Mouse (Mus musculus) kidney, postnatal 0 days (tissue): Measurements from ENCODE around the gene Camkv. TPM values are rescaled to one million over a fixed set of nuclear protein-coding genes. Genes with fewer than 3 reads are reported as not detected.
A peak's percentile ranks its signal among the peaks of the same experiment; 100 is the strongest.

ENCODE experiments used
- ATAC-seq: fragments of 200-750 bp; cut with Nextera tagmentation; replicated peaks from 2 replicates; pipeline ENCODE4 v1.8.0; 2017; ENCODE audit warnings: low read depth, moderate number of reproducible peaks, moderate TSS enrichment, moderate library complexity; ENCODE audit not compliant: low FRiP score
- DNase-seq: peaks from one replicate; pipeline ENCODE4 v3.0.0-alpha.2; 2016; ENCODE audit warnings: low spot score
- H3K27ac ChIP-seq: fragments of 300-500 bp; sonication (generic); 2 replicates; pipeline ENCODE4 v1.5.1; 2014; ENCODE audit warnings: mild to moderate bottlenecking
- H3K27me3 ChIP-seq: fragments of 300-500 bp; sonication (generic); 2 replicates; pipeline ENCODE4 v1.6.1; 2014; ENCODE audit warnings: low read length, mixed read lengths; ENCODE audit not compliant: insufficient read depth
- H3K36me3 ChIP-seq: fragments of 300-500 bp; sonication (generic); 2 replicates; pipeline ENCODE4 v1.6.1; 2014; ENCODE audit warnings: low read length, mixed read lengths; ENCODE audit not compliant: insufficient read depth
- H3K4me1 ChIP-seq: fragments of 300-500 bp; sonication (generic); replicated peaks from 2 replicates; pipeline ENCODE4 v1.6.1; 2014; ENCODE audit warnings: antibody characterized with exemption, low read length, mixed read lengths; ENCODE audit not compliant: insufficient read depth
- H3K4me2 ChIP-seq: fragments of 300-500 bp; sonication (generic); 2 replicates; pipeline ENCODE4 v1.6.1; 2014; ENCODE audit warnings: mild to moderate bottlenecking, low read length, moderate library complexity, mixed read lengths
- H3K4me3 ChIP-seq: fragments of 300-500 bp; sonication (generic); replicated peaks from 2 replicates; pipeline ENCODE4 v1.5.1; 2014; ENCODE audit warnings: low read depth, low read length
- H3K9ac ChIP-seq: fragments of 300-500 bp; sonication (generic); 2 replicates; pipeline ENCODE4 v1.6.1; 2014; ENCODE audit warnings: low read depth, low read length
- H3K9me3 ChIP-seq: fragments of 300-500 bp; sonication (generic); replicated peaks from 2 replicates; pipeline ENCODE4 v1.6.1; 2016; ENCODE audit warnings: low read length, inconsistent platforms, mixed read lengths
- CTCF ChIP-seq: IDR thresholded peaks from 2 replicates; pipeline ENCODE4 v1.5.1; 2016; ENCODE audit warnings: antibody characterized with exemption, low read depth, mild to moderate bottlenecking, moderate library complexity
- WGBS: fragments of 180-500 bp; shearing (Covaris S2); extraction: QIAGEN DNeasy Blood & Tissue Kit; methylation state at CpG from one replicate; pipeline ENCODE4 v1.1.7; 2014; 5-methylcytosine and 5-hydroxymethylcytosine counted together
- polyA plus RNA-seq: library from polyadenylated mRNA; unstranded; fragments of >200 nt; fragmentation: Nextera tagmentation; extraction: Ambion mirVana; gene quantifications from 2 replicates; pipeline ENCODE4 v1.2.1, GENCODE M21; 2015

Gene Camkv
- polyA plus RNA-seq, 1 experiment from 2014 or later: 0.95 TPM

DNA sequence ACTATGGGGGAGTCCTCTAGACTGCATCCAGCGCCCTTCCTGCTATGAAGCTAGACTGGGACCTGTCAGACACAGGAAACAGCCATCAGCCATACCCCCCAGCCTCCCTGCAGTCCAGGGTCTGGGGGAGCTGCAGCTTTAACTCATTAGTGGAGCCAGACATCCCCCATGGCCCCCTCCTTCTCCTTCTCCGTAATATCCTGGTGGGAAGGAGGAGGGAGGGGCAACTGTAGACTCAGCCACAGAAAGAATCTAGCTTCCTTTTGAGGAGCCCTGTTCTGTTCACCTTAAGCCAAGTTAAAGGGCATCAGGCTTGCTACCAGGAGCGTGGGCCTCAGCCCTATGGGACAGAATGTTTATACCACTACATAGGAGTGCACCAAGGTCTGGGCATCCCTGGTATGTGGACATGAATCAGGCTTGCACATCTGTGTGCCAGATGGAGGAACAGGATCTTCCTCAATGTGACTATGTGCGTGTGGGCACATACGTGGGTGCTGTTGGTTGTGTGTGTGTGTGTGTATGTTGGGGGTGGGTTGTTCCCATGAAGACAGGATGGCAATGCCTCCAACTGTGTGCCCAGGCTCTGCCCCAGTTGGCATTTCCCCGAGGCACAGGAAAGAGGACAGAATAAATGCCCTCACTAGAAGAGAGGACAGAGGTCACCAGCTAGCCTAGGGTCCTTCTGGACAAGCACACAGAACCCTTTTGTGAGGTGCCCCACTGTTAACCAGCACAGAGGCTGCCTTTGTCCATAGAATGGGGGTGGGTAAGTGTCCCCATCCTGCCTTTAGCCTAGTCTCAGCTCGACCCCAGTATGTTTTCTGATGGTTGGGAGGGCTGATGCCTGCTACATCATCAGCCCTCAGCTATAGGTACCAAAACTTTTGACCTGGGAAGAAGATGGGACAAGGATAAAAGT is 46.5 kb downstream of the Camkv start:
- WGBS: 31% methylated on average over 7 of the region's 7 CpGs
- peak overlapping the region; percentile 55 for H3K9ac ChIP-seq
- H3K4me3 ChIP-seq: no peak overlapping the region
- H3K4me2 ChIP-seq: peak overlapping the region; percentile 82
- peak overlapping the region; percentile 98 for H3K27ac ChIP-seq
- H3K36me3 ChIP-seq: no peaks in the 10 kb centered on the region
- no peaks in the 10 kb centered on the region for H3K9me3 ChIP-seq
- peaks cover 22% of the 10 kb centered on the region for H3K4me1 ChIP-seq
- peak; percentile 29; the same call in 1 of the 2 replicates for ATAC-seq
- TF ChIP-seq CTCF: no peak
- H3K27me3 ChIP-seq: no peaks in the 10 kb centered on the region
- DNase-seq: peak; percentile 93

DNA sequence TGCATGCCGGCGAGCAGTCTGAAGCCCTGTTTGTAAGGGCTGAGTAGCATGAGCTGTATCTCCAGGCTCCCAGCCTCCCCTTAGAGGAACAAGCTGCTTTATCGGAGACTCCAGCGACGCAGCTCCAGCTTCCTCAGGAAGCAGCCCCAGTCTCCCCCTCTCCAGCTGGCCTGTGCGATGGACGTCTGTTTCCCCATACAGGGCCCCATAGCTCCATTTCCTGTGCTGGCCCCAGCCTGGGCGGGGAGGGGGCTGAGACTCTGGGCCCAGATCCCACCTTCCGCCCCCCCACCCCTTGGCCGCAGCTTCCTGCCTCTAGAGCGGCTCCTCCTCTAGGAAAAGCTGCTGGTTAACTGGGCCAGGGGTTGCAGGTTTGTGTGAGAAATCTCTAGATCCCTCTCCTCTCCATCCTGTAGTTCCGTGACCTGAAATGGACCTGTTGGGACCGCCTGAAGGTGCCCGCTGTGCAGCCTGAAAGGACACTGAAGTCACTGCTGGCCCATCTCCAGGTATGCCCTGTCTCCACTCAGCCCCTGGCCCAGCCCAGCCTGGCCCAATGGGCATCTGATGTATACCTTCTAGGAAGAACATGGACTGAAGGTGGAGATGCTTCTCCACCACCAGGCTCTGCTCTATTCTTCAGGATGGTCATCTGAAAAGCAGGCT is 47.3 kb downstream of the Camkv start, which contains the start of gene Gm20661:
Gm20661 (plus strand) TSS at position 378 of the 666 bp plus-strand sequence.
- 14% methylated on average over 14 of the region's 14 CpGs for WGBS
- Histone ChIP-seq H3K9me3 (no peaks in the 10 kb centered on the region), H3K27me3 (no peaks in the 10 kb centered on the region), H3K36me3 (no peaks in the 10 kb centered on the region), H3K4me2 (peak within 1 kb of the TSS; percentile 82), H3K4me1 (peaks cover 22% of the 10 kb centered on the region), H3K27ac (peak within 1 kb of the TSS; percentile 98), H3K9ac (peak within 1 kb of the TSS; percentile 67), H3K4me3 (peak within 1 kb of the TSS; percentile 67)
- ATAC-seq (peak; percentile 72), DNase-seq (peak; percentile 96)
- TF ChIP-seq CTCF: no peak

DNA sequence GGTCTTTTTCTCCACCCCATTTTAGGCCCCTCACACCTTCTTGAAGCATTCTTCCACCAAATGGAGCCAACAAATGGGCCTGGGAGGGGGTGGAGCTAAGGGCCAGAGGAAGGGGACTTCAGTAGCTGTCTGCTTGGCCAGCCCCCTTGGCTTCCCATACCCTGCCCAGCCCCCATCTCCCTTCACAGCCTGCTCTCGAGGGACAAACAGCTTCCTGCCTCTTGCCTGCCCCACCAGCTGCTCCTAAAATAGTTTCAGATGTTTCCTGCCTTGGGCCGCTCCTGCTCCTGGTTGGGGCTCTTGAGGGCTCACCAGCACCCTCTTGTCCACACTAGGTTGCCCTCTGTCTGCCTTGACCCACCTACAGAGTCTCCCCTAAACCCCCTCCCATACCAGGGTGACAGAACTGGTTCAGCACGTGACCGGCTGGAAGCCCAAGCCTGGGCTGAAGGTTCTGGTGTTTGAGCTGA is 48.0 kb downstream of the Camkv start:
- H3K27me3 ChIP-seq: no peaks in the 10 kb centered on the region
- H3K4me3 ChIP-seq: peak overlapping the region; percentile 67
- peak overlapping the region; percentile 67 for H3K9ac ChIP-seq
- H3K9me3 ChIP-seq: no peaks in the 10 kb centered on the region
- TF ChIP-seq CTCF: no peak
- H3K36me3 ChIP-seq: no peaks in the 10 kb centered on the region
- ATAC-seq (peak; percentile 41), DNase-seq (peak; percentile 97)
- peak overlapping the region; percentile 82 for H3K4me2 ChIP-seq
- peak overlapping the region; percentile 98 for H3K27ac ChIP-seq
- 14% methylated on average over 4 of the region's 4 CpGs for WGBS
- peaks cover 22% of the 10 kb centered on the region for H3K4me1 ChIP-seq

DNA sequence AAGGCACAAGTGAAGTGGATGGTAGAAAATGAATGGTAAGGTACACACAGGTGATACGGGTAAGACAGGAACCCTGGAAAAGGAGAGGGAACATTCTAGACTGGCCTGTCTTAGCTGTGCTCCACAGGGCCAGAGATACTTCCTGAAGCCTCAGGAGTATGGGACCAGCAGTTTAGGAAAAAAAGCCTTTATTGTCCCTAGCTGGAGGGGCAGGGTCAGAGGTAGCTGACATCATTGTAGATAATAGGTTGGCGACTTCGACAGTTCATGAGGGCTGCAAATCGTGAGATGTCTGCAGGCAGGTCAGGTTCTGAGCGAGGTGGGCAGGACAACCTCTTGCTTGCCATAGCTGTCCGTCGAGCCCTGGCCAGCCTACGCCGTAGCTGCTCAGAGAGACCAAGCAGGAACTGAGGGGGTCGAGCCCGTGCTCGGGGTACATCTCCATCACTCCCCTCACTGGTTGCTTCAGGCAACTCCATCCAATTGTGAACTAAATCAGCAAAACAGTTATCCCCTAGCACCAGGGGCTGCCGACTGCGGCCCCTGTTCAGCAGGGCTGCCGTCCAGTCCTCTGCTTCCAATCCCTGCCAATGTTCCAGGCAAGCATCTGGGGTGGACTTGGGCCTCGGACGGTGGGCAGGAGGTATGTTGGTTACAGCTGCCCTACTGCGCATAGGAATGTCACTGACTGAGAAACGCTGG is 48.7 kb downstream of the Camkv start:
- no peaks in the 10 kb centered on the region for H3K27me3 ChIP-seq
- no peaks in the 10 kb centered on the region for H3K36me3 ChIP-seq
- H3K4me1 ChIP-seq: peaks cover 22% of the 10 kb centered on the region
- H3K4me3 ChIP-seq: peak overlapping the region; percentile 67
- H3K9me3 ChIP-seq: no peaks in the 10 kb centered on the region
- WGBS: 42% methylated on average over 19 of the region's 19 CpGs
- TF ChIP-seq CTCF: no peak
- DNase-seq (no peak), ATAC-seq (no peak)
- H3K27ac ChIP-seq: peak overlapping the region; percentile 98
- peak overlapping the region; percentile 67 for H3K9ac ChIP-seq
- H3K4me2 ChIP-seq: peak overlapping the region; percentile 82

DNA sequence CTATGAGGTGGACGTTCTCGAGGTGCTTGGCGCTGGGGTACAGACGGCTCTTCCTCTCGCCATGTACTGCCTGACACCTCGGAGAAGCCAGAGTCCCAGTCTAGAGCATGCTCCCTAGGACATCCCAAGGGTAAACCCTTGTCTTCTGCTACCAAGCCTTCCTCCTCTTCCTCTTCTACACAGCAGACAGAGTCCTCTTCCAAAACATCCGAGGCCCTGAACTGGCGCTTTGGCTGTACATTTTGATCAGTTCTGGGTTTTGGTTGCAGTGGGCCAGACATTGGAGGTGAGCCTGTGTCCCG is 49.2 kb downstream of the Camkv start:
- DNase-seq (no peak), ATAC-seq (no peak)
- WGBS: 32% methylated on average over 9 of the region's 9 CpGs
- Histone ChIP-seq H3K36me3 (no peaks in the 10 kb centered on the region), H3K27me3 (no peaks in the 10 kb centered on the region), H3K4me3 (peak overlapping the region; percentile 67), H3K4me2 (peak overlapping the region; percentile 82), H3K27ac (peak overlapping the region; percentile 98), H3K9me3 (no peaks in the 10 kb centered on the region), H3K4me1 (peaks cover 22% of the 10 kb centered on the region), H3K9ac (peak overlapping the region; percentile 67)
- TF ChIP-seq CTCF: no peak
